Mouse (Mus musculus) neutrophil, adult 83 days (primary cell): ENCODE measurements around the gene Gatc. TPM values are rescaled to one million over a fixed set of nuclear protein-coding genes. Genes with fewer than 3 reads are reported as not detected.

Experiments
- total RNA-seq, 2 experiments: library from RNA; stranded (reverse); gene quantifications; one replicate each; pipeline ENCODE4 v1.2.4; 2023

Gatc gene
- 10 to 100 TPM in 1 of 2 experiments, 1 to 10 TPM in 1; 9.1 to 10.3 TPM for total RNA-seq

DNA sequence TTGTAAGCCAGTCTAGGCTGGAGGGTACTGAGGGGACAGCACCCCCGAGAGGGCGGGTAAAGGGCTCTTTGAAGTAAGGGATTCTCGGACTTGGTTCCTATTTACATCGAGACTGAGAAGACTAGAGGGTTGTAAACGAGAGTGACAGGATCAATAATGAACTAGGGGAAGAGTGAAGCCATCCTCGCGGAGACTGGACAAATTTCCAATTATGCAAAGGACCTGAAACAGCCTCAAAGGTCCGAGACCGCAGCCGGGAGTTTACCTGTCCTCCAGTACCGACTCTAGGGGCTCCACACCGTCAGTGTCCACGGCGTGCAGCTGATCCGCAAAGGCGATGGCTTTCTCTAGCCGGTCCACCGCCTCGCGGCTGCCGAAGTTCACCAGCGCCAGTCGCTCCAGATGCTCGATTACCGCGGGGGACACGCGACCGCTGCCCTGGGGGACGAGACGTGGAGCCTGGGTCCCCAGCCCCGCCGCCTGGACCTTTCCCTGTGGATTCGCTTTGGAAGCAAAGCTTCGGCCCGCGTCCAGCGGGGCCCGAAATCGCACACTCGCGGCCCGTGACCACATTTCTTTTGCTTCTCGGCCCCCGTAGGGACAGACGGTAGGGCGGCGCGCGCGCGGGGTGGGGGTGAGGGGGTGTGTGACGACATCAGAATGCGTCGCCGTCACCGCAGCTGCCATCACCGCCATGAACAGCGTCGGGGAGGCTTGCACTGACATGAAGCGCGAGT, at the start of gene Gatc, which contains the start of gene Triap1:
Gene Gatc (minus strand): TSS at position 602 of the 737 bp plus-strand sequence.
Gene Triap1 (plus strand): TSS at position 649 of the 737 bp plus-strand sequence.

DNA sequence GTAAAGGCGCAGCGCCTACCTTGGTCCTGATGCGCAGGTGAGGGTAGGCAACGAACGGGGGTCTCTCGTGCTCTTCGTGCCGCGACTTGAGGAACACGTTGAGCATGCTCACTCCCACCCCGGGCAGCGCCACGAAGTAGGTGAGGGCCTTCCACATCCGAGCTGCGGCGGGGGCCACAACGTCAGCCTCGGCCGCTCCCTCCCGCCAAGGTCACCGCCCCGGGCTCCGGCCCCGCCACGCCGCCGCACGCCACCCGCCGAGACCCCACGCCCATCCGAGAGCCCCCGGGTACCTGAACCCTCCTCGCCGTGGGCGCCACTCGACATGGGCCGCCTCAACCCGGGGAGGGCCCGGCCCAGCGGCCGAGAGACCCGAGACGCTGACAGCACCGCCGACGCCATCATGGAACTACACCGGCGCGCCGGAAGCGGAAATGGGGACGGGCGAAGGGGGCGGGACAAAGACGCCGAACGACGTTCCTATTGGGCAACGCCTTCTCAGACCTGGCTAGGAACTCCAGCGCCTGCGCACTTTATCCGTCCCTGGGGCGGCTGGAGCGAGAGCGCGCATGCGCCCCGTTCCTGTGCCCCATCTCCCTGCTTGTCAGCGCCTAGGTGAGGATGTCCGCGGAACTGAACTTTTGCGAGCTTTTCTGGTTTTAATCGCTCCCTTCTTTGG, 7.7 kb upstream of the Gatc start, which contains the start of gene Cox6a1:
Gene Cox6a1 (minus strand): TSS at position 436 of the 679 bp plus-strand sequence.

DNA sequence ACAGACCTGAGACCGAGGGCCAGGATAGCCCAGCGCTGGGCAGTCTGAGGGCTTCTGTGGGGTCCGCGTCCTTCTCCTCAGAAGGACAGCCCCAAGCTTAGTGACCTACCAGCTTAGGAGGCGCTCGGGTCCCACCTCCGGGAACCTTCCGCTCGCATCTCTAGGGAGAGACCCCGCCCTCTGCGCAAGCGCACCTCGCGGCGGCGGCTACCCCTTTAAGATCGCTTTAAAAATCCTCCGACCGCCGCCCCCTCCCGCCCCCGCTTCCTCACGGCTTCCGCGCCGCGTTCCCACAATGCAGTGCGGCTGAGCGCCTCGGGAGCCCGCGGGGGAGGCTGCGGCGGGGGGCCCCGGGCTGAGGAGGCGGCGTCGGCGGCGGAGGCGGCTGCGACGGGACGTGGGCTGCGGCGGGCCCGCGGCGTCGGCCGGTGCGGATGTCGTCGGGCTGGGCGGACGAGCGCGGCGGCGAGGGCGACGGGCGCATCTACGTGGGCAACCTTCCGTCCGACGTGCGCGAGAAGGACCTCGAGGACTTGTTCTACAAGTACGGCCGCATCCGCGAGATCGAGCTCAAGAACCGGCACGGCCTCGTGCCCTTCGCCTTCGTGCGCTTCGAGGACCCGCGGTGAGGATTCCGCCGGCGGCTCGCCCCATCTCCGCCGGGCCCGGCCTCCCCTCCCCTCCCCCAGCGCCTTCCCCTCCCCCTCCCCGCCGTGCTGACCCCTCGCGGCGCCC, 13.9 kb downstream of the Gatc start, which contains the start of gene Srsf9:
Gene Srsf9 (plus strand): TSS at position 303 of the 735 bp plus-strand sequence.

DNA sequence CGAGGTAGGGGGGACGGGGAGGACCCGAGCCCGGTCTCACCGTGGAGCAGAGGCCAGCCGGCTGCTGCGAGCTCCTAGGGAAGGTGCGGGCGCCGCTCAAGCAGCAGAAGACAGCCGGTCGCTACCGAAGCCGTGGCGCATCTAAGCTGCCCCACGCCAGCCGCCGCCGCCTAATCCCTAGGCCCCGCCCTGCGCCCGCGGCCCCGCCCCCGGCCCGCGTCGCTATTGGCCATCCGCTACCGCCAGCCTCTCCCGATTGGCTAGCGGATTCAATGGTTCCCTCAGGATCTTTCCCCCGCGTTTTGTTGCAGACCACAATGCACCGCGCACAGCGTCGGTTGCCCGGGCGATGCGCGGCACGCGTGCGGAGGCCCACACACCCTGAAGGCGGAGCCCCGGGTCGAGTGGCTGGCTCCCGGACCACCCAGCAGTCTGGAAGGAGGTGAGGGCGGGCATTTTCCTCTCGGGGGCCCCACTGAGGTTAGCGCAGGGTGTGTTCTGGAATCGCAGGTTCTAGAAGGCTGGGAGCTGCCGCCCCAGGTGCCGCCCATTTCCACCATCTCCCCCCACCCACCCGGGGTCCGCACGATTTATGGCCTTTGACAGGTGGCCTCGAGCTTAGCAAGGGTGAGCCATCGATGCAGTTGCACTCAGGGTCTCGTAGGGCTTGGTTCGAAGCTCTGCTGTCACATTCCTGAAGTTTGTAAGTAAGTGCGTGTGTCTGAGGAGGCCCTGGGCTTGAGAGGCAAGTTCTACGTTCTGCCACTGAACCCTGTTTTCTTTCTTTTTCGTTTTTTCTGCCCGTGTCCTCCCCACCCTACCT, 40.0 kb downstream of the Gatc start, which contains the start of gene Dynll1:
Gene Dynll1 (minus strand): TSS at position 208 of the 823 bp plus-strand sequence.

Other genes with a start within 250 kb of the Gatc start
- gene Gm10401, start 242.9 kb downstream of the Gatc start, total RNA-seq: not detected
- gene Acads, start 221.8 kb downstream of the Gatc start, total RNA-seq: 10 to 100 TPM; 15.7 to 16.2 TPM
- 10 to 100 TPM; 13.8 to 18.6 TPM for gene Unc119b, start 206.2 kb downstream of the Gatc start, total RNA-seq
- gene Mlec, start 183.0 kb downstream of the Gatc start, total RNA-seq: 100 to 1,000 TPM; 123 to 124 TPM
- gene Cabp1, start 146.8 kb downstream of the Gatc start, total RNA-seq: not detected
- 10 to 100 TPM; 14.2 to 16.2 TPM for gene Pop5, start 105.3 kb downstream of the Gatc start, total RNA-seq
- gene Rnf10, start 68.3 kb downstream of the Gatc start, total RNA-seq: 100 to 1,000 TPM; 184 to 191 TPM
- gene Coq5, start 61.5 kb downstream of the Gatc start, total RNA-seq: 10 to 100 TPM in 1 of 2 experiments, 1 to 10 TPM in 1; 9.3 to 10.7 TPM
- 100 to 1,000 TPM; 209 to 220 TPM for gene Dynll1, start 40.2 kb downstream of the Gatc start, total RNA-seq
- gene Srsf9, start 14.0 kb downstream of the Gatc start, total RNA-seq: 10 to 100 TPM; 56.4 to 57.6 TPM
- 10 to 100 TPM; 16.6 to 18.6 TPM for gene Triap1, start within 50 bp of the Gatc start, total RNA-seq
- 100 to 1,000 TPM; 267 to 287 TPM for gene Cox6a1, start 7.8 kb upstream of the Gatc start, total RNA-seq
- gene Msi1, start 88.4 kb upstream of the Gatc start, total RNA-seq: under 1 TPM; 0.13 to 0.48 TPM
- gene Pla2g1b, start 125.1 kb upstream of the Gatc start, total RNA-seq: not detected
- 1 to 10 TPM; 3.4 to 8.9 TPM for gene Sirt4, start 143.5 kb upstream of the Gatc start, total RNA-seq
- 100 to 1,000 TPM; 344 to 399 TPM for gene Pxn, start 165.5 kb upstream of the Gatc start, total RNA-seq
- 100 to 1,000 TPM; 780 to 840 TPM for gene Rplp0, start 218.3 kb upstream of the Gatc start, total RNA-seq
- gene Gcn1l1, start 224.1 kb upstream of the Gatc start, total RNA-seq: 10 to 100 TPM; 29.7 to 34.9 TPM